Mouse (Mus musculus) heart, postnatal 0 days (tissue): Measurements from ENCODE around the gene Ror2. TPM values are rescaled to one million over a fixed set of nuclear protein-coding genes. Genes with fewer than 3 reads are reported as not detected.

ENCODE experiments used
- ATAC-seq: fragments of 200-750 bp; cut with Nextera tagmentation; 2 replicates; pipeline ENCODE4 v1.8.0; 2017; ENCODE audit warnings: low read depth, moderate number of reproducible peaks, moderate library complexity; ENCODE audit not compliant: insufficient read depth
- DNase-seq: peaks from one replicate; pipeline ENCODE4 v3.0.0-alpha.2; 2016; ENCODE audit warnings: low spot score
- H3K27ac ChIP-seq: fragments of 300-500 bp; sonication (generic); 2 replicates; pipeline ENCODE4 v1.5.1; 2014; ENCODE audit warnings: low read depth, mild to moderate bottlenecking
- H3K27me3 ChIP-seq: fragments of 300-500 bp; sonication (generic); 2 replicates; pipeline ENCODE4 v1.6.1; 2014; ENCODE audit warnings: low read length, mixed read lengths; ENCODE audit not compliant: control insufficient read depth, insufficient read depth
- H3K36me3 ChIP-seq: fragments of 300-500 bp; sonication (generic); replicated peaks from 2 replicates; pipeline ENCODE4 v1.6.1; 2014; ENCODE audit warnings: low read length, mixed read lengths; ENCODE audit not compliant: control insufficient read depth, insufficient read depth
- H3K4me1 ChIP-seq: fragments of 300-500 bp; sonication (generic); 2 replicates; pipeline ENCODE4 v1.6.1; 2014; ENCODE audit warnings: antibody characterized with exemption; ENCODE audit not compliant: control insufficient read depth, insufficient read depth
- H3K4me2 ChIP-seq: fragments of 300-500 bp; sonication (generic); 2 replicates; pipeline ENCODE4 v1.6.1; 2014; ENCODE audit warnings: low read depth, mild to moderate bottlenecking, low read length, moderate library complexity
- H3K4me3 ChIP-seq: fragments of 300-500 bp; sonication (generic); 2 replicates; pipeline ENCODE4 v1.5.1; 2014; ENCODE audit warnings: low read depth, low read length
- H3K9ac ChIP-seq: fragments of 300-500 bp; sonication (generic); replicated peaks from 2 replicates; pipeline ENCODE4 v1.6.1; 2014; ENCODE audit warnings: low read depth, low read length, mixed read lengths
- H3K9me3 ChIP-seq: fragments of 300-500 bp; sonication (generic); replicated peaks from 2 replicates; pipeline ENCODE4 v1.6.1; 2016; ENCODE audit warnings: low read length; ENCODE audit not compliant: control insufficient read depth
- CTCF ChIP-seq: IDR thresholded peaks from 2 replicates; pipeline ENCODE4 v1.5.1; 2016; ENCODE audit warnings: antibody characterized with exemption, control low read depth, low read depth
- EP300 ChIP-seq: IDR thresholded peaks from 2 replicates; pipeline ENCODE4 v1.6.1; 2016; ENCODE audit warnings: antibody characterized with exemption, low read depth
- WGBS: fragments of 180-500 bp; shearing (Covaris S2); extraction: QIAGEN DNeasy Blood & Tissue Kit; methylation state at CpG from one replicate; pipeline ENCODE4 v1.1.7; 2014; 5-methylcytosine and 5-hydroxymethylcytosine counted together
- polyA plus RNA-seq: library from polyadenylated mRNA; unstranded; fragments of >200 nt; fragmentation: Nextera tagmentation; extraction: Ambion mirVana; gene quantifications from 2 replicates; pipeline ENCODE4 v1.2.1, GENCODE M21; 2015
- total RNA-seq: library from RNA; depleted of rRNA; stranded (reverse); fragments of >200 nt; gene quantifications from 2 replicates; pipeline ENCODE4 v1.2.3, GENCODE M21; 2014; ENCODE audit warnings: low replicate concordance

The Ror2 gene
- total and polyA plus RNA-seq, 2 experiments from 2014 or later, result 6.6 to 19.1 TPM

GRCm38 (mm10) chr13:53247175-53247574 lies 38.7 kb downstream of the Ror2 start:
- peaks cover 31% of the 10 kb centered on the region for H3K4me1 ChIP-seq
- H3K9ac ChIP-seq, result no peak overlapping the region
- ATAC-seq, result no peak
- no peak overlapping the region for H3K4me2 ChIP-seq
- WGBS, result 58% methylated on average over 6 of the region's 6 CpGs
- no peaks in the 10 kb centered on the region for H3K36me3 ChIP-seq
- H3K27me3 ChIP-seq, result no peaks in the 10 kb centered on the region
- no peak for DNase-seq
- no peak overlapping the region for H3K27ac ChIP-seq
- no peak for TF ChIP-seq EP300
- TF ChIP-seq CTCF, result no peak
- no peak overlapping the region for H3K4me3 ChIP-seq
- no peaks in the 10 kb centered on the region for H3K9me3 ChIP-seq

GRCm38 (mm10) chr13:53244151-53244550 lies 41.8 kb downstream of the Ror2 start:
- Histone ChIP-seq H3K27me3 (no peaks in the 10 kb centered on the region), H3K4me1 (peaks cover 31% of the 10 kb centered on the region), H3K27ac (no peak overlapping the region), H3K9ac (no peak overlapping the region), H3K4me3 (no peak overlapping the region), H3K4me2 (no peak overlapping the region), H3K9me3 (peaks cover 6% of the 10 kb centered on the region; the same call in 1 of the 2 replicates), H3K36me3 (no peaks in the 10 kb centered on the region)
- DNase-seq (no peak), ATAC-seq (no peak)
- 24% methylated on average over 8 of the region's 8 CpGs for WGBS
- TF ChIP-seq CTCF (no peak), EP300 (no peak)

- Histone ChIP-seq H3K4me1 (peaks cover 27% of the 10 kb centered on the region), H3K9ac (no peak overlapping the region), H3K27me3 (no peaks in the 10 kb centered on the region), H3K4me2 (no peak overlapping the region), H3K27ac (no peak overlapping the region), H3K4me3 (no peak overlapping the region), H3K36me3 (no peaks in the 10 kb centered on the region), H3K9me3 (peaks cover 6% of the 10 kb centered on the region; the same call in 1 of the 2 replicates)
- no peak for DNase-seq
- ATAC-seq, result no peak
- whole genome bisulfite sequencing, result 65% methylated on average over 10 of the region's 10 CpGs
- TF ChIP-seq EP300 (no peak), CTCF (no peak)
These were observed 48.5 kb downstream of the Ror2 start for GRCm38 (mm10) chr13:53237455-53237854.

- Histone ChIP-seq H3K27ac (no peak overlapping the region), H3K9ac (no peak overlapping the region), H3K27me3 (no peaks in the 10 kb centered on the region), H3K4me3 (no peak overlapping the region), H3K4me2 (no peak overlapping the region), H3K36me3 (no peaks in the 10 kb centered on the region), H3K9me3 (peaks cover 6% of the 10 kb centered on the region; the same call in 1 of the 2 replicates), H3K4me1 (peaks cover 26% of the 10 kb centered on the region)
- 60% methylated on average over 18 of the region's 18 CpGs for WGBS
- ATAC-seq, result 0 out of 2 replicates have a peak, but pooled peaks have one; percentile 30
- no peak for DNase-seq
- TF ChIP-seq CTCF (no peak), EP300 (no peak)
These were observed 49.2 kb downstream of the Ror2 start for GRCm38 (mm10) chr13:53236434-53237401.

- TF ChIP-seq CTCF (no peak), EP300 (no peak)
- peaks cover 1% of the 10 kb centered on the region; the same call in 1 of the 2 replicates for H3K9me3 ChIP-seq
- ATAC-seq (no peak), DNase-seq (no peak)
- no peak overlapping the region for H3K27ac ChIP-seq
- 52% methylated on average over 7 of the region's 7 CpGs for WGBS
- H3K9ac ChIP-seq, result no peak overlapping the region
- peaks cover 22% of the 10 kb centered on the region for H3K4me1 ChIP-seq
- no peak overlapping the region for H3K4me2 ChIP-seq
- no peak overlapping the region for H3K4me3 ChIP-seq
- H3K36me3 ChIP-seq, result no peaks in the 10 kb centered on the region
- no peaks in the 10 kb centered on the region for H3K27me3 ChIP-seq
These were observed 50.0 kb downstream of the Ror2 start for GRCm38 (mm10) chr13:53235953-53236352.
